Mouse (Mus musculus) kidney, adult 2 months (tissue): ENCODE measurements around the gene Inpp5f.

ENCODE experiments used
- CTCF ChIP-seq: fragments of 200-500 bp; conservative IDR thresholded peaks from 2 replicates; pipeline ENCODE4 v1.5.1; 2011; ENCODE audit warnings: low read depth, mild to moderate bottlenecking, control low read depth, low read length, moderate library complexity, mixed read lengths; ENCODE audit not compliant: insufficient read depth, insufficient read length
- POLR2A ChIP-seq: fragments of 200-500 bp; IDR thresholded peaks from one replicate; pipeline ENCODE4 v1.6.1; 2011; ENCODE audit warnings: low read depth, low read length, control low read depth

DNA sequence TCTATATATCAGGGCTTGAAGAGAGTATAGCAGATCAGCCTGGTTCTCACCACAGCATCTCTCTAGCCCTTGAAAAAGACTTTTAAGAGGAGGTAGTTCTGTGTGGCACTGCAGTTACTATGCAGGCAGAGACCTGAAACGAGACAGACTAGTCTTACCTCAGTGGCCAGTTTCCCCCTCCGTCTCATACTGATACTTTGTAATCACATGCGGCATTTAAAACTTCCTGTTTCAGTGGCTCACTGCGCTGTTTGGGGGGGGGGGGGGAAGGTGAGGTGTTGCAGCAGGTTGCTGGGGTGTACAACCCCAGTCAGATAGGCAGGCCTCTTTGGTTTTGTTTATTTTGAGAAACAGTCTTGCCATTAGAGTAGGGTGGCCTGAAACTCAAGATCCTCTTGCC, 22.0 kb downstream of the Inpp5f start:
- TF ChIP-seq POLR2A (no peak), CTCF (no peak)
